Mouse (Mus musculus): ENCODE measurements at regions not wholly inside any gene's neighbourhood (a gene's known extent, or its start where the extent isn't known, plus 50 kb on each side); places are given as distances from the start of the nearest gene placed in this dataset.

DNA sequence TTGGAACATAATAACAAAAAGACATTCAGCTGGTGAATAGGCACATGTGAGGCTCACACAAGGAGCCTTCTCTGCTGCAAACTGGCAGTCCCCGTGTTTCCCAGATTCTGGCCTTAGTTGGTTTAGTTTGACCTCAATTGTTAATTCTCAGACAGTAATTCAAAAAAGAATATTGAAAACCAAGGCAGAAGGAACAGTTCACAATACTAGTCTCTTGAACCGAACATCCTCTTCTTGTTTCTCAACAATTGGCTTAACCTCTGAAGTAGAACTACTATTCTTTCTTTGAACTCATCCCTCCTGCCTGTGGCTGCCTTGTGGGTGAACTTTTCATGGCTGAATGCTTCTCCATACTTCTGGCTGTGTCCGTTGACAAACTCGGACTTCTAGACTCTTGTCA, 110.4 kb upstream of the Neil3 start:
- Histone ChIP-seq H3K9me3 (replicated peaks; ENCODE audit: control insufficient read depth, low read length) (no peaks in the 10 kb centered on the region), H3K9ac (replicated peaks; ENCODE audit: low read depth, low read length) (no peak overlapping the region), H3K36me3 (replicated peaks; ENCODE audit: control insufficient read depth, insufficient read depth, low read length) (no peaks in the 10 kb centered on the region), H3K4me2 (ENCODE audit: low read depth, low read length) (no peak overlapping the region), H3K4me3 (ENCODE audit: low read depth, low read length) (no peak overlapping the region), H3K4me1 (ENCODE audit: control insufficient read depth, insufficient read depth) (no peaks in the 10 kb centered on the region), H3K27me3 (ENCODE audit: control insufficient read depth, insufficient read depth, low read length) (no peaks in the 10 kb centered on the region), H3K27ac (ENCODE audit: low read depth) (no peak overlapping the region)
- TF ChIP-seq CTCF (IDR thresholded peaks at IDR 0.05; ENCODE audit: low read depth) (no peak), EP300 (IDR thresholded peaks at IDR 0.05; ENCODE audit: low read depth) (no peak)
- WGBS, result 80% methylated on average over 4 of the region's 4 CpGs
- ATAC-seq (ENCODE audit: insufficient read depth, low read depth) (no peak), DNase-seq (ENCODE audit: low spot score) (no peak)

DNA sequence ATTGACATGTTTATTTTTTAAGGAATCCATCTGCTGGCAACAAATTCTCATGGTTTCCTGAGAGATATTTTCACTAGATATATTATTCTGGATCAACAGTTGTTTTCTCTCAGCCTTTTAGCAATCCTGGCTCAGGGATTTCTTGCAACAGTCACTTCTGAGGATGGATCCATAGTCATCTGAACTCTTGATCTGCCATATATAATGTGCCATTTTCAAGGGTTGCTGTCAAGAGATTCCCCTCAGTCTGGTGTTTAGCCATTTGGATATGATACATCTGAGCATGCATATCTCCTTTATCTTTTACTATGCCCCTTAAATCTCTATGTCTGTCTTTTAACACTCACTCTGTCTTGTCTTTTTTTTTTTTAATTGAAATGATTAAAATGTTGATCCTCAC, 130.3 kb upstream of the Neil3 start:
- no peaks in the 10 kb centered on the region for H3K27me3 ChIP-seq (ENCODE audit: control insufficient read depth, insufficient read depth, low read length)
- H3K4me3 ChIP-seq (ENCODE audit: low read depth, low read length), result no peak overlapping the region
- DNase-seq (ENCODE audit: low spot score) (no peak), ATAC-seq (ENCODE audit: insufficient read depth, low read depth) (no peak)
- H3K36me3 ChIP-seq (replicated peaks; ENCODE audit: control insufficient read depth, insufficient read depth, low read length), result no peaks in the 10 kb centered on the region
- H3K9ac ChIP-seq (replicated peaks; ENCODE audit: low read depth, low read length), result no peak overlapping the region
- no peak overlapping the region for H3K4me2 ChIP-seq (ENCODE audit: low read depth, low read length)
- no peaks in the 10 kb centered on the region for H3K9me3 ChIP-seq (replicated peaks; ENCODE audit: control insufficient read depth, low read length)
- TF ChIP-seq EP300 (IDR thresholded peaks at IDR 0.05; ENCODE audit: low read depth) (no peak), CTCF (IDR thresholded peaks at IDR 0.05; ENCODE audit: low read depth) (no peak)
- no peaks in the 10 kb centered on the region for H3K4me1 ChIP-seq (ENCODE audit: control insufficient read depth, insufficient read depth)
- no peak overlapping the region for H3K27ac ChIP-seq (ENCODE audit: low read depth)

DNA sequence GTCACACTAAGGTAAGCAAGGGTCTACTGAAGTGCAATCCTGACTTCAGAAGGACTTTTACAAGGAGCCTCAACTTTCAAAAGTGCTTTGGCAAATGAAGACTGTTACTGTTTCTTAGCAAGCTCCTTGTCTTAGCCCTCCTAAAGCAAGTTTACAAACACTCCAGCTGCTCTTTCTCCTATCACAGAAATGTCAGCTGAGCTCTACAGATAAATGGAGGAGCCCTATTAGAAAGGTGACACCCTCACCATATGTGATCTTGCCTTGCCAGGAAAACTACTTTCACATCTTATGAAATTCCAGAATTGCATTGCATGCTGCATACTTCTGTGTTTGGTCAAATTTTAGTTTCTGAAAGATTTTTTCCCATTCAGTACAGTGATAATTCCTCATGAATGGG, 136.6 kb upstream of the Neil3 start:
- H3K9ac ChIP-seq (replicated peaks; ENCODE audit: low read depth, low read length), result no peak overlapping the region
- ATAC-seq (ENCODE audit: insufficient read depth, low read depth), result no peak
- H3K27ac ChIP-seq (ENCODE audit: low read depth), result no peak overlapping the region
- TF ChIP-seq EP300 (IDR thresholded peaks at IDR 0.05; ENCODE audit: low read depth) (no peak), CTCF (IDR thresholded peaks at IDR 0.05; ENCODE audit: low read depth) (no peak)
- no peaks in the 10 kb centered on the region for H3K27me3 ChIP-seq (ENCODE audit: control insufficient read depth, insufficient read depth, low read length)
- no peaks in the 10 kb centered on the region for H3K9me3 ChIP-seq (replicated peaks; ENCODE audit: control insufficient read depth, low read length)
- no peak overlapping the region for H3K4me3 ChIP-seq (ENCODE audit: low read depth, low read length)
- DNase-seq (ENCODE audit: low spot score), result no peak
- H3K4me1 ChIP-seq (ENCODE audit: control insufficient read depth, insufficient read depth), result no peaks in the 10 kb centered on the region
- no peaks in the 10 kb centered on the region for H3K36me3 ChIP-seq (replicated peaks; ENCODE audit: control insufficient read depth, insufficient read depth, low read length)
- no peak overlapping the region for H3K4me2 ChIP-seq (ENCODE audit: low read depth, low read length)

DNA sequence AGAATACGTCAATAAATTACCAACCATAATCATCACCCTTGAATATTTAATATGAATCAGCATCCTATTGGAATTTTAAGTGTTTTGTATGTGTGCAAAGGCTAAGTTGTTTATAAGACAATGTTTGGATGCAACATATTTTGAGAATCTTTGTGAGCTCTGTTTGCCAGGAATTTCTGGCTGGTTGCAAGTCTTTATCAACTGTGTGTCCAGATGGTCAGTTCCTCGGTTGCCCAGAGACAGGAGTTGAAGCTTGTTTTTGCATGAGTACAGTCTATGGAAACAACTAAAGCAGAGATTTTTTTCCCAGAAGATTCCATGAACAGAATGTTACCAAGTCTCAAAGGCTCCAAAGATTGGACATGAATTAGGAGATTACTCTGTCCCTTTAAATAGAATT, 142.0 kb upstream of the Neil3 start:
- Histone ChIP-seq H3K27ac (ENCODE audit: low read depth) (no peak overlapping the region), H3K27me3 (ENCODE audit: control insufficient read depth, insufficient read depth, low read length) (no peaks in the 10 kb centered on the region), H3K9me3 (replicated peaks; ENCODE audit: control insufficient read depth, low read length) (no peaks in the 10 kb centered on the region), H3K4me2 (ENCODE audit: low read depth, low read length) (no peak overlapping the region), H3K9ac (replicated peaks; ENCODE audit: low read depth, low read length) (no peak overlapping the region), H3K36me3 (replicated peaks; ENCODE audit: control insufficient read depth, insufficient read depth, low read length) (no peaks in the 10 kb centered on the region), H3K4me3 (ENCODE audit: low read depth, low read length) (no peak overlapping the region), H3K4me1 (ENCODE audit: control insufficient read depth, insufficient read depth) (no peaks in the 10 kb centered on the region)
- DNase-seq (ENCODE audit: low spot score), result no peak
- TF ChIP-seq CTCF (IDR thresholded peaks at IDR 0.05; ENCODE audit: low read depth) (no peak), EP300 (IDR thresholded peaks at IDR 0.05; ENCODE audit: low read depth) (no peak)
- ATAC-seq (ENCODE audit: insufficient read depth, low read depth), result no peak
- 43% methylated on average over 2 of the region's 2 CpGs for WGBS

DNA sequence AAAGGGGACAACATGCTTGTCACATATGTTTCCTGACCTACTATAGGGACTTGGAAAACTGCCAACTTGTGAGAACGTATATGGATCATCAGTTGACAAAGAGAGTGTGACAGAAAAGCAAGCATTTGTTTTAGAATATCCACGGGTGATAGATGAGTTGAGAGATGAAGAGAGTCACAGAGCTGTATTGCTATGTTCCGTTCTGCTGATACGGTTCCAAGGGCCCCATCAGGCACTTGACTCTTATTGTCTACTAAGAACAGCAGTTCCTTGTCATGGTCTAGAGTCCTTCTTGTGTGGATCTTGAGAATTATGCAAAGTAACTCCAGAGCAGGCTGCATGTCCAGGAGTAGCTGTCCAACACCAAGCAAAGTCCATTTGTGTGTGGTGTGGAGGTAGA, 143.0 kb upstream of the Neil3 start:
- Histone ChIP-seq H3K4me2 (ENCODE audit: low read depth, low read length) (no peak overlapping the region), H3K36me3 (replicated peaks; ENCODE audit: control insufficient read depth, insufficient read depth, low read length) (no peaks in the 10 kb centered on the region), H3K9me3 (replicated peaks; ENCODE audit: control insufficient read depth, low read length) (no peaks in the 10 kb centered on the region), H3K27me3 (ENCODE audit: control insufficient read depth, insufficient read depth, low read length) (no peaks in the 10 kb centered on the region), H3K4me3 (ENCODE audit: low read depth, low read length) (no peak overlapping the region), H3K9ac (replicated peaks; ENCODE audit: low read depth, low read length) (no peak overlapping the region), H3K27ac (ENCODE audit: low read depth) (no peak overlapping the region), H3K4me1 (ENCODE audit: control insufficient read depth, insufficient read depth) (no peaks in the 10 kb centered on the region)
- ATAC-seq (ENCODE audit: insufficient read depth, low read depth) (no peak), DNase-seq (ENCODE audit: low spot score) (no peak)
- 53% methylated on average over 4 of the region's 4 CpGs for WGBS
- TF ChIP-seq CTCF (IDR thresholded peaks at IDR 0.05; ENCODE audit: low read depth) (no peak), EP300 (IDR thresholded peaks at IDR 0.05; ENCODE audit: low read depth) (no peak)

DNA sequence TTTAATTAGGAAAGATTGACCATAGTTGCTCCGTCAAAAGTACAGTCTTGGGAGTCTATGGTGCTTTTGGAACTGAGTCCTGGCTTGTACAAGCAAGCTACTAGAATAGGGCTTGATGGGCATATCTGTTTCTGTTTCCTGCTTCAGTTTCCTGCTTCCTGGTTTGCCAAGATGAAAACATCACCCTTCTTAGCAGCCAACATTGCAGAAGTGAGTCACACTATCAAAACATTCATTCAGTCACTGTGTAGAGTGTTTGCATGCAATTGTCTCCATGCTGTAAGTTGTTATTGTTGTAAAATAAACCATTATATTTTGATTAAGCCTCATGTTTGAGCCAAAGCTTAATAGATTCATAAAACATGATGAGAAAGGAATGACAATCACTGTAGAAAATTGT, 149.3 kb upstream of the Neil3 start:
- DNase-seq (ENCODE audit: low spot score), result no peak
- no peak for TF ChIP-seq CTCF (IDR thresholded peaks at IDR 0.05; ENCODE audit: low read depth)
- TF ChIP-seq EP300 (IDR thresholded peaks at IDR 0.05; ENCODE audit: low read depth), result no peak
- H3K4me2 ChIP-seq (ENCODE audit: low read depth, low read length), result no peak overlapping the region
- WGBS, result 57% methylated on average over 1 of the region's 1 CpGs
- no peak for ATAC-seq (ENCODE audit: insufficient read depth, low read depth)
- no peaks in the 10 kb centered on the region for H3K27me3 ChIP-seq (ENCODE audit: control insufficient read depth, insufficient read depth, low read length)
- no peak overlapping the region for H3K4me3 ChIP-seq (ENCODE audit: low read depth, low read length)
- H3K9me3 ChIP-seq (replicated peaks; ENCODE audit: control insufficient read depth, low read length), result no peaks in the 10 kb centered on the region
- no peaks in the 10 kb centered on the region for H3K36me3 ChIP-seq (replicated peaks; ENCODE audit: control insufficient read depth, insufficient read depth, low read length)
- H3K4me1 ChIP-seq (ENCODE audit: control insufficient read depth, insufficient read depth), result no peaks in the 10 kb centered on the region
- no peak overlapping the region for H3K9ac ChIP-seq (replicated peaks; ENCODE audit: low read depth, low read length)
- H3K27ac ChIP-seq (ENCODE audit: low read depth), result no peak overlapping the region

All from heart, postnatal 0 days (tissue).